Mouse (Mus musculus): ENCODE data around the gene Zfp704. TPM values are rescaled to one million over a fixed set of nuclear protein-coding genes. Genes with fewer than 3 reads are reported as not detected.
A peak's percentile ranks its signal among the peaks of the same experiment; 100 is the strongest.

Gene Zfp704
- polyA plus RNA-seq, 1 experiment from 2014 or later = 14.8 TPM

DNA sequence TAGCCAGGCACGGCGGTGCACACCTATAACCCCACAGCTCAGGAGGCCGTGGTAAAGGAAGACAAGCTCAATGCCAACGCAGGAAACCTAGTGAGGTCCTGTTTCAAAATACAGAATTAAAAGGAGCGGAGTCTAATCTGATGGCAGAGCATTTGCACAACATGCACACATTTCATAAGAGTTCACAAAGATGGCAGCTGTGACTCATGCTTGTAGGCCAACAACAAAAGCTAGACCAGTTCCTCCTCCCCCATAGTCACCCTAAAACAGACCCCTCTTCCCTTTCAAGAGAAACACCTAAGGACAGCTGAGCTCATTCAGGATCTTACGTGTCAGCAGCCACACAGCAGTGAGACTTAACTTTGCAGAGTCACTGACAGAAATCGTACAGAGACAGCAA is 22.6 kb downstream of the Zfp704 start:
- no peak overlapping the region for H3K4me3 ChIP-seq (ENCODE audit: low read length)
- H3K9ac ChIP-seq (ENCODE audit: low read depth, low read length) = no peak overlapping the region
- H3K27me3 ChIP-seq (ENCODE audit: control insufficient read depth, insufficient read depth, low read length) = no peaks in the 10 kb centered on the region
- WGBS = 92% methylated on average over 7 of the region's 7 CpGs
- H3K27ac ChIP-seq (ENCODE audit: low read depth, low read length) = no peak overlapping the region
- ATAC-seq (ENCODE audit: low FRiP score, low TSS enrichment) = no peak
- H3K9me3 ChIP-seq (ENCODE audit: control insufficient read depth, low read length) = no peaks in the 10 kb centered on the region
- no peaks in the 10 kb centered on the region for H3K36me3 ChIP-seq (ENCODE audit: control insufficient read depth, insufficient read depth, low read length)
- H3K4me1 ChIP-seq (ENCODE audit: control insufficient read depth, insufficient read depth, low read length) = 0 out of 2 replicates have a peak, but pooled peaks cover 3% of the 10 kb centered on the region
- no peak overlapping the region for H3K4me2 ChIP-seq (replicated peaks; ENCODE audit: low read depth, low read length)

DNA sequence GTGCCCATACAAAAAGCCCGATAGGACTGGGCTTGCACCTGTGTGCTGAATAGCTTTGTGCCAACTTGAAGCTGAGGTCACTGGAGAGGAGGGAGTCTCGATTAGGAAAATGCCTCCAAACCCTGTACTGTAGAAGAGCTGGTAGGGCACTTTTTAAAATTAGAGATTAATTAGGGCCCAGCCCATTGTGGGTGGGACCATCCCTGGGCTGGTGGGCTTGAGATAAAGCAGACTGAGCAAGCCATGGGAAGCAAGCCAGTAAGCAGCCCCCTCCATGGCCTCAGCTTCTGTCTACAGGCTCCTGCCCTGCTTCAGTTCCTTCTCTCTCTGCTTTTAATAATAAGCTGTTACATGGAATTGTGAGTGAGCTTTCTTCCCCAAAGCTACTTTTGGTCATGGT is 26.4 kb downstream of the Zfp704 start:
- Histone ChIP-seq H3K9ac (ENCODE audit: low read depth, low read length) (no peak overlapping the region), H3K27me3 (ENCODE audit: control insufficient read depth, insufficient read depth, low read length) (no peaks in the 10 kb centered on the region), H3K27ac (ENCODE audit: low read depth, low read length) (no peak overlapping the region), H3K4me3 (ENCODE audit: low read length) (no peak overlapping the region), H3K9me3 (ENCODE audit: control insufficient read depth, low read length) (no peaks in the 10 kb centered on the region), H3K4me2 (replicated peaks; ENCODE audit: low read depth, low read length) (no peak overlapping the region), H3K4me1 (ENCODE audit: control insufficient read depth, insufficient read depth, low read length) (0 out of 2 replicates have a peak, but pooled peaks cover 9% of the 10 kb centered on the region), H3K36me3 (ENCODE audit: control insufficient read depth, insufficient read depth, low read length) (no peaks in the 10 kb centered on the region)
- WGBS = 92% methylated on average over 2 of the region's 2 CpGs
- no peak for ATAC-seq (ENCODE audit: low FRiP score, low TSS enrichment)

DNA sequence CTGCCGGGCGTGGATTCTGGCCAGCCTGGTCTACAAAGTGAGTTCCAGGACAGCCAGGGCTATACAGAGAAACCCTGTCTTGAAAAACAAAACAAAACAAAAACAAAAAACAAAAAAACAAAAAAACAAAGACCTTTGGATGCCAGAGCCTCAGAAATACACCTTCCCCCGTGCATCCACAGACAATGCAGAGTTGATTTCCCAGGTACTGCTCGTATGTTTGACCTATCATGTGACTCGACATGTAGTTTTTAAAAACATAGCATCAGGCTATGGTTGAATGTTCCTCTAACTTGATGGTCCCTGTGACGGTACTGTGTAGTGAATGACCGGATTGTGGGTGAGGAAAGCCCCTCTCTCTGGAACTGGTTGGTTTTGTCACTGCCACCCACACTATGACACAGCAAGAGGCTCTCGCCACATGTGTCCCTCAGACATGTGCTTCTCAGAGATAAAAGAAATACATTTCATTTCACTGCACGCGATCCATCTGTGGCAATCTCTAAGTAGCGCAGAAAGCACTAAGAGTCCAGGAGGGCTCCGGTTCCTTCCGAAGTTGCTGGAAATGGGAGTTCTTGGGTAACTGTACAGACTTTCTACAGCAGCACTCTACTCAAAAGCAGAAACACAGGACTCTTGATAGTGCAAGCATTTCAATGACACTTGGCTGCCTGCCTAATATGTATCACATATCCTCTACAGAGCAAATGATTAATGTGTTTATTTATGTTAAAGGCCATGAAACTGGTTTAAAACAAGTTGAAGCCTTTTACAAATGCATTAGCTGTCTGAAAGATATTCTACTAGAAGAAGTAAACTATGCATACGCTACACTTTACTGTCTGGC is 28.7 kb downstream of the Zfp704 start:
- WGBS = 80% methylated on average over 14 of the region's 14 CpGs
- Histone ChIP-seq H3K4me3 (ENCODE audit: low read length) (no peak overlapping the region), H3K4me2 (replicated peaks; ENCODE audit: low read depth, low read length) (no peak overlapping the region), H3K27ac (ENCODE audit: low read depth, low read length) (no peak overlapping the region), H3K27me3 (ENCODE audit: control insufficient read depth, insufficient read depth, low read length) (no peaks in the 10 kb centered on the region), H3K9me3 (ENCODE audit: control insufficient read depth, low read length) (no peaks in the 10 kb centered on the region), H3K9ac (ENCODE audit: low read depth, low read length) (no peak overlapping the region), H3K4me1 (ENCODE audit: control insufficient read depth, insufficient read depth, low read length) (peaks cover 11% of the 10 kb centered on the region; the same call in 1 of the 2 replicates), H3K36me3 (ENCODE audit: control insufficient read depth, insufficient read depth, low read length) (no peaks in the 10 kb centered on the region)
- peak; percentile 66; the same call in 1 of the 2 replicates for ATAC-seq (ENCODE audit: low FRiP score, low TSS enrichment)

DNA sequence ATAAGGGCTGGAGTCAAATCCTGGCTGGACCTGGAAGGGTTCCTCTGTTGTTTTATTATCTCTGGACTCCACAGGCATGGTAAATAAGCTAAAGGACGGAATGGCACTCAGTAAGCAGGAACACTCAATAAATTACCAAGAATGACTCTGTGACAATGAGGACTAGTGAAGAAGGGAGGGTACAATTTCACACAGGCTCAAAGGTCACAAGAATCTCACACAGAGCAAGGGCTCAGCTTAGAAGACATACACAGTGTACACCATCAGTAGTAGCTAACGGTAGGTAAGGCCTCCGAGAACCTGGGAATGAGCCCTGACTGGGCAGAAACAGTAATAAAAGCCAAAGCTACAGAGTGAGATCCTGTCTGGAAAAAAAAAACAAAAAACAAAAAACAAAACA is 29.8 kb downstream of the Zfp704 start:
- H3K27me3 ChIP-seq (ENCODE audit: control insufficient read depth, insufficient read depth, low read length) = no peaks in the 10 kb centered on the region
- no peak overlapping the region for H3K4me3 ChIP-seq (ENCODE audit: low read length)
- no peak overlapping the region for H3K27ac ChIP-seq (ENCODE audit: low read depth, low read length)
- WGBS = 36% methylated on average over 3 of the region's 3 CpGs
- H3K9me3 ChIP-seq (ENCODE audit: control insufficient read depth, low read length) = no peaks in the 10 kb centered on the region
- no peaks in the 10 kb centered on the region for H3K36me3 ChIP-seq (ENCODE audit: control insufficient read depth, insufficient read depth, low read length)
- peaks cover 11% of the 10 kb centered on the region; the same call in 1 of the 2 replicates for H3K4me1 ChIP-seq (ENCODE audit: control insufficient read depth, insufficient read depth, low read length)
- no peak overlapping the region for H3K4me2 ChIP-seq (replicated peaks; ENCODE audit: low read depth, low read length)
- peak; percentile 29; the same call in 1 of the 2 replicates for ATAC-seq (ENCODE audit: low FRiP score, low TSS enrichment)
- no peak overlapping the region for H3K9ac ChIP-seq (ENCODE audit: low read depth, low read length)

DNA sequence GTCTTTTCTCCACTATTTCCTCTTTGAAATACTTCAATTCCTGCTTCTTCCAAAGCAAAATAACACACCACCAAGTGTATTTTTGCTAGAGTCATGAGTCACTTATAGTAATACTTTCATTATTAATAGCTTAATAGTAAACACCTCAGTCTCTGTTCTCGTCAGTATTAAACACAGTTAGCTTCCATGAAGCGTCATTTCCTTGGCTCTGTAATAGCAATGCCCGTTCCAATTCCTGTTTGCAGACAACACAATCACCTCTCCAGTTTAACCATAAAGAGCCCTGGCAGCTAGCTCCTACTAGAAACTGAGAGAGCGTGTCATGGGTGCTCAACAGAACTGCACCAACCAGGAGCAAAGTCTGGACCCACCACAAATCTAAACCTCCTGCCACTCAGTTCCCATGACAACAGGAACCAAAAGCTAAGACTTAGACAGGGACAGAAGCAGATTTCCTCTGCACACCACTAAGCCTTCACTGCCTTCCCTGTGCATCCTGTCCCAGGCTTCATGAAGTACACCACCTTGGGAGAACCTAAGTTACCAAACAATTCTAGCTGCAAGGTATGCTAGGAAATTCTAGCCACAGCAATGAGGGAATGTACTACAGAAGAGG is 30.7 kb downstream of the Zfp704 start:
- Histone ChIP-seq H3K4me1 (ENCODE audit: control insufficient read depth, insufficient read depth, low read length) (peaks cover 21% of the 10 kb centered on the region; the same call in 1 of the 2 replicates), H3K36me3 (ENCODE audit: control insufficient read depth, insufficient read depth, low read length) (no peaks in the 10 kb centered on the region), H3K4me3 (ENCODE audit: low read length) (no peak overlapping the region), H3K27me3 (ENCODE audit: control insufficient read depth, insufficient read depth, low read length) (no peaks in the 10 kb centered on the region), H3K9me3 (ENCODE audit: control insufficient read depth, low read length) (no peaks in the 10 kb centered on the region), H3K9ac (ENCODE audit: low read depth, low read length) (no peak overlapping the region), H3K4me2 (replicated peaks; ENCODE audit: low read depth, low read length) (no peak overlapping the region), H3K27ac (ENCODE audit: low read depth, low read length) (no peak overlapping the region)
- 66% methylated on average over 4 of the region's 4 CpGs for WGBS
- no peak for ATAC-seq (ENCODE audit: low FRiP score, low TSS enrichment)

DNA sequence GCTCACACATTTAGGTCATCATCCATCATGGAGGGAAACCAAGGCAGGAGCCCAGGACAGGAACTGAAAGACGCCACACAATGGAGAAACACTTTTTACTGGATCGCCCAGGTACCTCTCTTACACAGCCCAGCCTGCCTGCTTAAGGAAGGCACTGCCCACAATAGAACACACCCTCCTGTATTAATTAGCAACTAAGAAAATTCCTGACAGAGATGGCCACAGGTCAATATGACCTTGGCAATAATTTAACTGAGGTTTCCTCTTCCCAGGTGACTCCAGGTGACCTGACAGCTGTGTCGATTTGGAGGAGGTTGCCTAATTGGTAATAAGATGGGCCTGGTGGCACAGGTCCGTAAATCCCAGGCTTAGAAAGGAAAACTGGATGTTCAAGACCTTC is 33.0 kb downstream of the Zfp704 start:
- H3K9ac ChIP-seq (ENCODE audit: low read depth, low read length) = no peak overlapping the region
- no peak overlapping the region for H3K27ac ChIP-seq (ENCODE audit: low read depth, low read length)
- no peaks in the 10 kb centered on the region for H3K27me3 ChIP-seq (ENCODE audit: control insufficient read depth, insufficient read depth, low read length)
- H3K4me2 ChIP-seq (replicated peaks; ENCODE audit: low read depth, low read length) = no peak overlapping the region
- no peak overlapping the region for H3K4me3 ChIP-seq (ENCODE audit: low read length)
- 77% methylated on average over 4 of the region's 4 CpGs for WGBS
- no peaks in the 10 kb centered on the region for H3K9me3 ChIP-seq (ENCODE audit: control insufficient read depth, low read length)
- H3K4me1 ChIP-seq (ENCODE audit: control insufficient read depth, insufficient read depth, low read length) = peaks cover 23% of the 10 kb centered on the region; the same call in 1 of the 2 replicates
- no peak for ATAC-seq (ENCODE audit: low FRiP score, low TSS enrichment)
- no peaks in the 10 kb centered on the region for H3K36me3 ChIP-seq (ENCODE audit: control insufficient read depth, insufficient read depth, low read length)

DNA sequence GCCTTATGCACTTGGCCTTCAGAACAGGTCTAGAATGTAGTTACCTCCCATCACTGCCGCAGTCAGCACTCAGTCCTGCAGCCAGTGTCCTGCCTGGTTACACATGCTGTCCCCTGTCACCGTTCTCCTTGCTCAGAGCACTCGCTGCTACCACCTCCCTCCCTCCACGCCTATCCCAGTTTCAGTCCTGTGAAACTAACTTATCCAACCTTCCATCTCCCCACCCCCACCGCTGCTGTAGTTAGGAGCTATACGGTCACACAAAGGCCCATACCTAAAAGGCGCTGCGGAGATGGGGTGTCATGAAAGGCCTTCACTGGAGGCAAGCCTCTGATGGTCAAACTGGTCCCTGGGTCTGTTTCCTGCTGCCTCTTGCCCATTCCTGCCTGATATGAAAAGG is 35.6 kb downstream of the Zfp704 start:
- H3K27me3 ChIP-seq (ENCODE audit: control insufficient read depth, insufficient read depth, low read length) = no peaks in the 10 kb centered on the region
- H3K27ac ChIP-seq (ENCODE audit: low read depth, low read length) = no peak overlapping the region
- H3K36me3 ChIP-seq (ENCODE audit: control insufficient read depth, insufficient read depth, low read length) = no peaks in the 10 kb centered on the region
- H3K9ac ChIP-seq (ENCODE audit: low read depth, low read length) = no peak overlapping the region
- ATAC-seq (ENCODE audit: low FRiP score, low TSS enrichment) = no peak
- WGBS = 64% methylated on average over 8 of the region's 8 CpGs
- no peak overlapping the region for H3K4me2 ChIP-seq (replicated peaks; ENCODE audit: low read depth, low read length)
- no peak overlapping the region for H3K4me3 ChIP-seq (ENCODE audit: low read length)
- no peaks in the 10 kb centered on the region for H3K9me3 ChIP-seq (ENCODE audit: control insufficient read depth, low read length)
- peaks cover 20% of the 10 kb centered on the region; the same call in 1 of the 2 replicates for H3K4me1 ChIP-seq (ENCODE audit: control insufficient read depth, insufficient read depth, low read length)

DNA sequence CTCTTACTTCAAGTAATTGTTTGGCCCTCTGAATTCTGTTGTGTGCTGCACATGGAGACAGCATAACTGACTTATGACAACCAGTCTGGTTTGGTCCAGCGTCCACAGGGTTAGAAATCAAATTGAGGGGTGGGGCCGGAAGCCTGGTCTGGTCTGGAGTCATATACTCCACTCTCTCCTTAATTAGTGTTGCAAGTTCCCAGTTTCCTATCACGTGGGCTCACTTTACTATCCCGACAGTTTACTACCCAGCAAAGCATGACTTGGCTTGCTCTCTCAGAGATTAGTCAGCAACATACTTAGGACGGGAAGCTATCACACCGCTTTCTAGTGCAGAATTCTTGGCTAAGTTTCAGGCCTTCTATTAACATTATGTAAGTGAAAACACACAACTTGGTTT is 36.3 kb downstream of the Zfp704 start:
- Histone ChIP-seq H3K27me3 (ENCODE audit: control insufficient read depth, insufficient read depth, low read length) (no peaks in the 10 kb centered on the region), H3K27ac (ENCODE audit: low read depth, low read length) (no peak overlapping the region), H3K9me3 (ENCODE audit: control insufficient read depth, low read length) (no peaks in the 10 kb centered on the region), H3K9ac (ENCODE audit: low read depth, low read length) (no peak overlapping the region), H3K4me3 (ENCODE audit: low read length) (no peak overlapping the region), H3K36me3 (ENCODE audit: control insufficient read depth, insufficient read depth, low read length) (no peaks in the 10 kb centered on the region), H3K4me2 (replicated peaks; ENCODE audit: low read depth, low read length) (no peak overlapping the region), H3K4me1 (ENCODE audit: control insufficient read depth, insufficient read depth, low read length) (peaks cover 25% of the 10 kb centered on the region)
- 0 out of 2 replicates have a peak, but pooled peaks have one; percentile 47 for ATAC-seq (ENCODE audit: low FRiP score, low TSS enrichment)
- WGBS = 30% methylated on average over 6 of the region's 6 CpGs

DNA sequence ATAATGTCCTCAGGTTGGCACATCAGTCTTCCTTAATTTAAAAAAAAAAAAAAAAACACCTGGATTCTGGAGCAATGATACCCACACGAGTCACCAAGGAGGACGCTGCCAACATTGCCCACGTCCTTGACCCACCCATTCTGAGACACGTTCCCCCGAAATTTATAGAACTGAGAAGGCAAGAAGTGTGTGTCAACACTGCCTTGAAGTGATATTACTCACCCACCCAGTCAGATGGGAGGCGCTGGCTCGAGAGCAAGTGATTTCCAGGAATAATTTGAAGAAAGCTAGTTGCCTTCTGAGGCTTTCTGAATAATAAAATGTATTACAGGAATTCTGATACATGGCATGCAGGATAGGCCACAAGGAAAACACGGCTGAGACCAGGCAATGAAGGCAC is 37.6 kb downstream of the Zfp704 start:
- ATAC-seq (ENCODE audit: low FRiP score, low TSS enrichment) = no peak
- Histone ChIP-seq H3K9me3 (ENCODE audit: control insufficient read depth, low read length) (no peaks in the 10 kb centered on the region), H3K4me2 (replicated peaks; ENCODE audit: low read depth, low read length) (no peak overlapping the region), H3K27ac (ENCODE audit: low read depth, low read length) (no peak overlapping the region), H3K9ac (ENCODE audit: low read depth, low read length) (no peak overlapping the region), H3K27me3 (ENCODE audit: control insufficient read depth, insufficient read depth, low read length) (no peaks in the 10 kb centered on the region), H3K36me3 (ENCODE audit: control insufficient read depth, insufficient read depth, low read length) (no peaks in the 10 kb centered on the region), H3K4me1 (ENCODE audit: control insufficient read depth, insufficient read depth, low read length) (peaks cover 31% of the 10 kb centered on the region), H3K4me3 (ENCODE audit: low read length) (no peak overlapping the region)
- 75% methylated on average over 8 of the region's 8 CpGs for whole genome bisulfite sequencing

Data from kidney, embryonic 14.5 days (tissue).